Mouse (Mus musculus): ENCODE measurements around the gene Arhgap21. TPM values are rescaled to one million over a fixed set of nuclear protein-coding genes. Genes with fewer than 3 reads are reported as not detected.

Arhgap21 gene
- polyA plus RNA-seq, 1 experiment from 2014 or later, result 40.9 TPM

DNA sequence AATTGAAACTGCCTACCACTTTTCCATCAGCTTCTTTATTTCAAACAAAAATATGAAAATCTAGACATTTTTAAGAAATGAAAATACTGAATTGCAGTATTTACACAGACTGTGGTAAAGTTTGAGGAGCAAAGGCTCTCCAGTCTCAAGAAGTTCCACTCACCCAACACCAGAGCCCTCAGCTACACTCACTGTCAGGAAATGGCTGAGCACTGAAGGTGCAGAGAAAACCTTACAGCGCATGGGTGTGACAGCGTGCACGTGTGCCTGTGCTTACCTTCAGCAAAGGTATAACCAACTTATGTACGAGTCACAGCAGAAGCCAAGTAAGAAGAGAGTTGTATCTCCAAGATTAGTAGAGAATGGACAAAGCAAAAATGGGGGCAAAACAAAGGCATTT, 66.8 kb downstream of the Arhgap21 start:
- Histone ChIP-seq H3K4me2 (ENCODE audit: low read length) (no peak overlapping the region), H3K36me3 (ENCODE audit: control insufficient read depth, insufficient read depth, low read length) (no peaks in the 10 kb centered on the region), H3K9me3 (replicated peaks; ENCODE audit: control insufficient read depth, low read length, poor library complexity, severe bottlenecking) (no peaks in the 10 kb centered on the region), H3K27ac (ENCODE audit: low read length) (no peak overlapping the region), H3K4me1 (ENCODE audit: control insufficient read depth, insufficient read depth, low read length) (no peaks in the 10 kb centered on the region; the same call in 1 of the 2 replicates), H3K9ac (ENCODE audit: low read depth, low read length) (no peak overlapping the region), H3K4me3 (ENCODE audit: low read depth, low read length) (no peak overlapping the region), H3K27me3 (ENCODE audit: control insufficient read depth, insufficient read depth, low read depth, low read length) (no peaks in the 10 kb centered on the region)
- ATAC-seq, result no peak
- WGBS, result 94% methylated on average over 4 of the region's 4 CpGs

DNA sequence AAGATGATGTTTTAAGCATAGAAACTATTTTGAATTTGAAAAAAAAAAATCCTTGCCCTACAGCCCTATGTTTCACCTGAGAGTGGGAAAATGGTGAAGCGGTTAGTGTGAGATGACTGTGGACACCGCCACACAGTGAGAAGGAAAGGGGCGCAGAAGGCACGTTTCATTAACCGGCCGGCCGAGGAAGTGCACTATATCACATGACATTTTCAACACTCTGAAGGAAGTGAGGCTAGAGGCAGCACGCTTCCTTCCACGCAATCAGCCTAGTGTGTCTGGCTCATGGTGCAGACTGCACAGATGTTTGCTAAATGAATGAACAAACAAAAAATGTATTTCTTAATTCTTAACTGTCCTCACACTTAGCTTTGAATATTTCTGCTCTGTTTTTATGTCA, 69.4 kb downstream of the Arhgap21 start:
- H3K4me3 ChIP-seq (ENCODE audit: low read depth, low read length), result no peak overlapping the region
- H3K4me1 ChIP-seq (ENCODE audit: control insufficient read depth, insufficient read depth, low read length), result peaks cover under 1% of the 10 kb centered on the region; the same call in 1 of the 2 replicates
- no peaks in the 10 kb centered on the region for H3K36me3 ChIP-seq (ENCODE audit: control insufficient read depth, insufficient read depth, low read length)
- H3K27me3 ChIP-seq (ENCODE audit: control insufficient read depth, insufficient read depth, low read depth, low read length), result no peaks in the 10 kb centered on the region
- H3K27ac ChIP-seq (ENCODE audit: low read length), result no peak overlapping the region
- WGBS, result 74% methylated on average over 9 of the region's 9 CpGs
- H3K4me2 ChIP-seq (ENCODE audit: low read length), result no peak overlapping the region
- H3K9me3 ChIP-seq (replicated peaks; ENCODE audit: control insufficient read depth, low read length, poor library complexity, severe bottlenecking), result no peaks in the 10 kb centered on the region
- H3K9ac ChIP-seq (ENCODE audit: low read depth, low read length), result no peak overlapping the region
- ATAC-seq, result no peak

DNA sequence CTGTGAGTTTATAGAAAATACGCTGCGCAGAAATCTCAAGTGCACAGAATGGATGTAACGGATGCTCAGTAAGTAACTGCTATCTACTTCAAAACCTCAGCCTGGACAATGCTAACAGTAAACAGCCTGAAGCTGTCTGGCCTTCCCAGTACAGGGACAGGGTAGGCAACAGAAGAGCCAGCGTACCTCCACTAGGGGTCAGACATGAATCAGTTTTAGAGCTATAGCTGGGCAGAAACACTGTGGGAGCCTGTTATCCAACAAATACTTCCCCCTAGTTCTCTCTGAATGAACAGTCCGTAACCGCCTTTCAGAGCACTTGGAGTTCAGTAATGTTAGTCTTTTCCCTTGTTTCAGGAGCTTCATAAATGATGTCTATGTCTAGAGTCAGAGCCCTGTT, 70.0 kb downstream of the Arhgap21 start:
- Histone ChIP-seq H3K9me3 (replicated peaks; ENCODE audit: control insufficient read depth, low read length, poor library complexity, severe bottlenecking) (no peaks in the 10 kb centered on the region), H3K27me3 (ENCODE audit: control insufficient read depth, insufficient read depth, low read depth, low read length) (no peaks in the 10 kb centered on the region), H3K4me1 (ENCODE audit: control insufficient read depth, insufficient read depth, low read length) (peaks cover 2% of the 10 kb centered on the region; the same call in 1 of the 2 replicates), H3K27ac (ENCODE audit: low read length) (no peak overlapping the region), H3K9ac (ENCODE audit: low read depth, low read length) (no peak overlapping the region; the same call in 1 of the 2 replicates), H3K4me2 (ENCODE audit: low read length) (no peak overlapping the region), H3K4me3 (ENCODE audit: low read depth, low read length) (no peak overlapping the region), H3K36me3 (ENCODE audit: control insufficient read depth, insufficient read depth, low read length) (no peaks in the 10 kb centered on the region)
- 34% methylated on average over 6 of the region's 6 CpGs for WGBS
- ATAC-seq, result peak; percentile 94

DNA sequence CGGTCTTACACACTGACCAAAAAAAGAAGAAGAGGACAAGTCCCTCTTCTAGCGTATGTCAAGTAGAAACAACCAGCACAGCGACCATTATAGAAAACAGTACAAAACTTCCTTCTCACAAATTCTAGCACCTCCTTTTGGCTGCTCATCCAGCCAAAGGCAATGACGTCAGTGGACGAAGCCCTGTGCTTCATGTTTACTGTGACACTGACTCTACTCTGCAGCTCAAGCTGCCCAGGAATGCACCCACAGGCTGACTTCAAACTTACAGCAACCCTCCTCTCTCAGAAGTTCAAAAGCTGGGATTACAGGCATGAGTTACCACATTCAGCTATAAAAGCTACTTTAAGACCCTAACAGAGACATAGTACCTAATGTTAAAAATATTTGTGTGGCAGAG, 72.2 kb downstream of the Arhgap21 start:
- H3K9ac ChIP-seq (ENCODE audit: low read depth, low read length), result no peak overlapping the region
- H3K4me2 ChIP-seq (ENCODE audit: low read length), result no peak overlapping the region
- H3K4me1 ChIP-seq (ENCODE audit: control insufficient read depth, insufficient read depth, low read length), result peaks cover 2% of the 10 kb centered on the region; the same call in 1 of the 2 replicates
- no peaks in the 10 kb centered on the region for H3K36me3 ChIP-seq (ENCODE audit: control insufficient read depth, insufficient read depth, low read length)
- WGBS, result 84% methylated on average over 5 of the region's 5 CpGs
- H3K9me3 ChIP-seq (replicated peaks; ENCODE audit: control insufficient read depth, low read length, poor library complexity, severe bottlenecking), result no peaks in the 10 kb centered on the region
- no peak overlapping the region for H3K27ac ChIP-seq (ENCODE audit: low read length)
- ATAC-seq, result no peak
- H3K4me3 ChIP-seq (ENCODE audit: low read depth, low read length), result no peak overlapping the region
- H3K27me3 ChIP-seq (ENCODE audit: control insufficient read depth, insufficient read depth, low read depth, low read length), result no peaks in the 10 kb centered on the region

DNA sequence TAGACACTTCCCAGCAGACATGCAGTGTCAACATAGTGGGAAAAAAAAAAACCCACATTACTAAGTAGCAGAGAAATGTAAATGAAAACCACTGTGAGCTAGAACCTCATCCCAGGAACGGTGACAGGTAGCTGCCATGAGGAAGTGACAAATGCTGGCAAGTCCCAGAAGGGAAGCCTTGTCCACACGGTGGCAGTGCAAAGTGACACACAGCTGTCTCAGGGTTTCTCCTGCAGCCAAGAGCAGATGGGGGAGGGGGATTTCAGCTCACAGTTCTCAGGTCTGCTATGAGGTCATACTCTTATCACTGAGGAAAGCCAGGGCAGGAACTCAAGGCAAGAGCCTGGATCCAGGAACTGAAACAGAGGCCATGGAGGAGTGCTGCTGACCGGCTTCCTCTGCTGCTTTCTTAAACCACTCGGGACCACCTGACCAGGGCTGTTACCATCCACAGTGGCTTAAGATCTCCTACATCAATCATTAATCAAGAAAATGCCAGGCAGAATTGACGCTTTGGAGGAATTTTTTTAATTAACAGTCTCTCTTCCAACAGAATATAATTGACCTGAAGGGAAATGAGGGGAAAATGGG, 74.5 kb downstream of the Arhgap21 start:
- no peak overlapping the region for H3K4me2 ChIP-seq (ENCODE audit: low read length)
- no peaks in the 10 kb centered on the region for H3K36me3 ChIP-seq (ENCODE audit: control insufficient read depth, insufficient read depth, low read length)
- H3K4me3 ChIP-seq (ENCODE audit: low read depth, low read length), result no peak overlapping the region
- peaks cover 2% of the 10 kb centered on the region; the same call in 1 of the 2 replicates for H3K4me1 ChIP-seq (ENCODE audit: control insufficient read depth, insufficient read depth, low read length)
- 38% methylated on average over 5 of the region's 5 CpGs for WGBS
- no peaks in the 10 kb centered on the region for H3K9me3 ChIP-seq (replicated peaks; ENCODE audit: control insufficient read depth, low read length, poor library complexity, severe bottlenecking)
- H3K27ac ChIP-seq (ENCODE audit: low read length), result no peak overlapping the region
- H3K9ac ChIP-seq (ENCODE audit: low read depth, low read length), result no peak overlapping the region
- ATAC-seq, result peak; percentile 38; the same call in 1 of the 2 replicates
- no peaks in the 10 kb centered on the region for H3K27me3 ChIP-seq (ENCODE audit: control insufficient read depth, insufficient read depth, low read depth, low read length)

DNA sequence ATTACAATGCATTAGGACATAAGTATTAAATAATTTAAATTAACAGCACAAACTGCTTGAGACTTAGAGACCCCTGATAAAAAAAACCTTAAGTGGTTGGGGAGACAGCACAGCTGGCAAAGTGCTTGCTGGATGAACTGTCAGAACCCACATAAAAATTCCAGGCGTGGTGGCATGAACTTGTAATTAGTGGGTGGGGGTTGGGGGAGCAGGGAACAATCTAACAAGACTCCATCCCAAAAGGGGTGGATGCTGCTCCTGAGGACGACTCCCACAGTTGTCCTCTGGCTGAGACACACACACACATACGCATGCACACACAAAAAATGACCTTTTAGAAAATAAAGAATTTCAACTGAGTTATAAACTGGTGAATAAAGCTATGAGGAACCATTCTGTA, 79.9 kb downstream of the Arhgap21 start:
- Histone ChIP-seq H3K9ac (ENCODE audit: low read depth, low read length) (no peak overlapping the region), H3K27ac (ENCODE audit: low read length) (no peak overlapping the region), H3K27me3 (ENCODE audit: control insufficient read depth, insufficient read depth, low read depth, low read length) (no peaks in the 10 kb centered on the region), H3K9me3 (replicated peaks; ENCODE audit: control insufficient read depth, low read length, poor library complexity, severe bottlenecking) (no peaks in the 10 kb centered on the region), H3K36me3 (ENCODE audit: control insufficient read depth, insufficient read depth, low read length) (0 out of 2 replicates have a peak, but pooled peaks cover 4% of the 10 kb centered on the region), H3K4me1 (ENCODE audit: control insufficient read depth, insufficient read depth, low read length) (peaks cover 2% of the 10 kb centered on the region; the same call in 1 of the 2 replicates), H3K4me2 (ENCODE audit: low read length) (no peak overlapping the region), H3K4me3 (ENCODE audit: low read depth, low read length) (no peak overlapping the region)
- 84% methylated on average over 3 of the region's 3 CpGs for WGBS
- ATAC-seq, result no peak

DNA sequence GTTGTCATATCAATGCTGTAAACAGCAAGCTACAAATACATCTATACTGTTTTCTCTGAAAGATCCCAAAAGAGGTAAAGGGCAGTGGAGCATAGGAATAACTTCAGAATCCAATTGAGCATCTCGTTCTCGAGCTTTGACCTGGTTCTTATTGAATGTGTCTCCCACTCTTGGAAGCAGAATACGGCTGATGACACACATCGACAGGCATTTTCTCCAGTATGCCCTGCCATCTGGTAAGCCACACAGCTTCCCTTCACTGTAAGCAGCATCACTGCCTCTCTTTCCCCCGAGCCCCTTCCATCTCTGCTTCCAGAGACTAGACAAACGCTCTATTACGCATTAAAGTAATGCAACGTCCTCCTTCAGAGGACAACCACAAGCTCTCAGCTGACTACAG, 85.4 kb downstream of the Arhgap21 start:
- Histone ChIP-seq H3K9me3 (replicated peaks; ENCODE audit: control insufficient read depth, low read length, poor library complexity, severe bottlenecking) (no peaks in the 10 kb centered on the region), H3K4me2 (ENCODE audit: low read length) (no peak overlapping the region), H3K27me3 (ENCODE audit: control insufficient read depth, insufficient read depth, low read depth, low read length) (no peaks in the 10 kb centered on the region), H3K9ac (ENCODE audit: low read depth, low read length) (no peak overlapping the region), H3K4me3 (ENCODE audit: low read depth, low read length) (no peak overlapping the region), H3K4me1 (ENCODE audit: control insufficient read depth, insufficient read depth, low read length) (peaks cover 2% of the 10 kb centered on the region; the same call in 1 of the 2 replicates), H3K36me3 (ENCODE audit: control insufficient read depth, insufficient read depth, low read length) (peaks cover 22% of the 10 kb centered on the region), H3K27ac (ENCODE audit: low read length) (peak overlapping the region; percentile 42)
- WGBS, result 72% methylated on average over 8 of the region's 8 CpGs
- no peak for ATAC-seq

DNA sequence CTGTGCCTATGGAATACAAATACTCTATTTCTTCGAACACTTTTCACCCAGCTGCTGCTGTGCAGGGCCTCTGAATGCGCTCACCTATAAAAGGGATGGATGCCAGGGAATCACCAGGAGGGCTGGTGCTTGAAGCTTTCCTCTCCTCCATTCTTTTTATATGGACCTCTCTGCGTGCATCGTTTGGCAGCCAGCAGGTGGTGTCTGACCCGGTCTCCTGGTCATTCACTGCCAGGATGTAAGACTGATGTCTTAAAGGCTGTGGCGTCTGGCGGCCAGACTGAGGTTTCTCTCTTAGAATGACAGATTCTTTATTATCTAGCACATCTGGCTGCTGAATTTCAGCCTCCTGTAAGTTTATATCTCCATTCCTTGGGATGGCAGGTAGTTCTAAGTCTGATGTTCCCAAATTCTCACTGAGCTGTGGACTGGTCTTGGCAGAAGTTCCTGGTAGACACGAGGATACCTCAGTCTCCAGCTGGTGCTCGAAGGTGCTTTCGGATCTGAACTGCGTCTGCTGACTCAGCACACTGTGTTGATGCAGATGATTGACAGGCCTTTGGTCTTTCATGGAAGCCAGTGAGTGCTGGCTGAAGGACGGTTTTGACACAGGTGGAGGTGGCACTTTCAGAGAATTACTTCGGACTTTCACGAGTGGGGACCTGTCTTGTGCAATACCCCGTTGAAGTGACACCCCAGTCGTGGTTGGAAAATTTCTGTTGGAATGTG, 88.6 kb downstream of the Arhgap21 start:
- H3K27ac ChIP-seq (ENCODE audit: low read length), result no peak overlapping the region
- 74% methylated on average over 16 of the region's 16 CpGs for WGBS
- no peaks in the 10 kb centered on the region for H3K27me3 ChIP-seq (ENCODE audit: control insufficient read depth, insufficient read depth, low read depth, low read length)
- no peak overlapping the region for H3K4me3 ChIP-seq (ENCODE audit: low read depth, low read length)
- H3K9ac ChIP-seq (ENCODE audit: low read depth, low read length), result no peak overlapping the region
- H3K4me2 ChIP-seq (ENCODE audit: low read length), result no peak overlapping the region
- H3K9me3 ChIP-seq (replicated peaks; ENCODE audit: control insufficient read depth, low read length, poor library complexity, severe bottlenecking), result no peaks in the 10 kb centered on the region
- peaks cover 21% of the 10 kb centered on the region for H3K36me3 ChIP-seq (ENCODE audit: control insufficient read depth, insufficient read depth, low read length)
- H3K4me1 ChIP-seq (ENCODE audit: control insufficient read depth, insufficient read depth, low read length), result peaks cover 2% of the 10 kb centered on the region; the same call in 1 of the 2 replicates
- no peak for ATAC-seq

DNA sequence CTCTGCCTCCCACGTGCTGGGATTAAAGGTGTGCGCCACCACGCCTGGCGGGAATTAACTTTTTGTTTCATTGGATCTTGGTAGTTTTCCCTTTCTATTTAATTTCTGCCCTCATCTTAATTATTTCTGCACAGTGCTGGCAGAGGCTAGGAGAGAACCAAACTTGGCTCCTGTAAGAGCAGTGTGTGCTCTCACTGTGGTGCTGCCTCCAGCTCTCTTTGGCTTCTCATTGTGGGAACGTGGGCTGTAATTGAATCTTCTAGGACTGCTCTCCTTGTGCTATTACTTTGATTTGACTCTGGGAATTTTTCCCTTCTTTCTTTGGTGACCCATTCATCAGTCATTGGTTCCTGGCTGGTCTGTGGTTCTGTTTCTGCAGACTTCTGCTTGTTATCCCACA, 94.1 kb downstream of the Arhgap21 start:
- Histone ChIP-seq H3K9me3 (replicated peaks; ENCODE audit: control insufficient read depth, low read length, poor library complexity, severe bottlenecking) (no peaks in the 10 kb centered on the region), H3K4me2 (ENCODE audit: low read length) (no peak overlapping the region), H3K27ac (ENCODE audit: low read length) (no peak overlapping the region), H3K36me3 (ENCODE audit: control insufficient read depth, insufficient read depth, low read length) (peaks cover 11% of the 10 kb centered on the region; the same call in 1 of the 2 replicates), H3K9ac (ENCODE audit: low read depth, low read length) (no peak overlapping the region), H3K4me1 (ENCODE audit: control insufficient read depth, insufficient read depth, low read length) (no peaks in the 10 kb centered on the region), H3K4me3 (ENCODE audit: low read depth, low read length) (no peak overlapping the region), H3K27me3 (ENCODE audit: control insufficient read depth, insufficient read depth, low read depth, low read length) (no peaks in the 10 kb centered on the region)
- WGBS, result 96% methylated on average over 5 of the region's 5 CpGs
- no peak for ATAC-seq
